Mouse (Mus musculus) hindbrain, embryonic 16.5 days (tissue): ENCODE measurements at regions not wholly inside any gene's neighbourhood (a gene's known extent, or its start where the extent isn't known, plus 50 kb on each side); places are given as distances from the start of the nearest gene placed in this dataset.

Source experiments
- ATAC-seq: fragments of 200-750 bp; cut with Nextera tagmentation; 2 replicates; pipeline ENCODE4 v1.8.0; 2017; ENCODE audit warnings: moderate TSS enrichment, moderate library complexity
- H3K27ac ChIP-seq: fragments of 300-500 bp; sonication (generic); 2 replicates; pipeline ENCODE4 v1.5.1; 2014; ENCODE audit warnings: low read depth, mild to moderate bottlenecking, control low read depth, low read length, moderate library complexity
- H3K27me3 ChIP-seq: fragments of 300-500 bp; sonication (generic); replicated peaks from 2 replicates; pipeline ENCODE4 v1.6.1; 2014; ENCODE audit warnings: low read length; ENCODE audit not compliant: control insufficient read depth, insufficient read depth
- H3K36me3 ChIP-seq: fragments of 300-500 bp; sonication (generic); 2 replicates; pipeline ENCODE4 v1.6.1; 2014; ENCODE audit warnings: mild to moderate bottlenecking, low read length, moderate library complexity, mixed read lengths; ENCODE audit not compliant: control insufficient read depth, insufficient read depth
- H3K4me1 ChIP-seq: fragments of 300-500 bp; sonication (generic); 2 replicates; pipeline ENCODE4 v1.6.1; 2014; ENCODE audit warnings: low read depth, low read length; ENCODE audit not compliant: control insufficient read depth, insufficient read depth
- H3K4me2 ChIP-seq: fragments of 300-500 bp; sonication (generic); 2 replicates; pipeline ENCODE4 v1.6.1; 2014; ENCODE audit warnings: mild to moderate bottlenecking, low read length, control low read depth, moderate library complexity
- H3K4me3 ChIP-seq: fragments of 300-500 bp; sonication (generic); 2 replicates; pipeline ENCODE4 v1.5.1; 2014; ENCODE audit warnings: mild to moderate bottlenecking, low read length, control low read depth, moderate library complexity
- H3K9ac ChIP-seq: fragments of 300-500 bp; sonication (generic); 2 replicates; pipeline ENCODE4 v1.6.1; 2014; ENCODE audit warnings: low read depth, mild to moderate bottlenecking, control low read depth, low read length, moderate library complexity
- H3K9me3 ChIP-seq: fragments of 300-500 bp; sonication (generic); 2 replicates; pipeline ENCODE4 v1.6.1; 2014; ENCODE audit warnings: mild to moderate bottlenecking, low read length, moderate library complexity; ENCODE audit not compliant: control insufficient read depth
- WGBS: fragments of 180-500 bp; shearing (Covaris S2); extraction: QIAGEN DNeasy Blood & Tissue Kit; methylation state at CpG from one replicate; pipeline ENCODE4 v1.1.7; 2014; 5-methylcytosine and 5-hydroxymethylcytosine counted together

DNA sequence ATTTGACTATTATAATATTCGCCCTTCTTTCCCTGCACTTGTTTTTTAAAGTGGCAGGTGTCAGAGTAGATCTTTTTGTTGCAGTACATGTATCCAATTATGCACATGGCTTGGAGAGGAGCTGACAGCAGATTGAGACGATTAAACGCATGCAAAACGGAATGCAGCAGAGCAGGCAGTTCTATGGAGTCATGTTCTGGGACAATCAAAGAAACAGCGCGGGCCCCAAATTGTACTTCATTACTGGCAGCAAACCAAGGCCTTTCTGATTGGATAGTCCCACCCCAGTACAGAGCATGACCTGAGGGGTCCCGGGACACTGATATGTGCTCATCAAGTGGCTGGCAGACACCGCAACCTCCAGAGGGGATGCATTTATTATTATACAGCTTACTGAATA is 140.5 kb downstream of the Samd5 start:
- H3K36me3 ChIP-seq: no peaks in the 10 kb centered on the region
- WGBS: 42% methylated on average over 8 of the region's 8 CpGs
- H3K27ac ChIP-seq: no peak overlapping the region
- no peak overlapping the region for H3K4me2 ChIP-seq
- no peaks in the 10 kb centered on the region for H3K27me3 ChIP-seq
- H3K4me3 ChIP-seq: no peak overlapping the region
- peaks cover 2% of the 10 kb centered on the region for H3K4me1 ChIP-seq
- H3K9ac ChIP-seq: no peak overlapping the region
- H3K9me3 ChIP-seq: no peaks in the 10 kb centered on the region
- ATAC-seq: 0 out of 2 replicates have a peak, but pooled peaks have one; percentile 34

DNA sequence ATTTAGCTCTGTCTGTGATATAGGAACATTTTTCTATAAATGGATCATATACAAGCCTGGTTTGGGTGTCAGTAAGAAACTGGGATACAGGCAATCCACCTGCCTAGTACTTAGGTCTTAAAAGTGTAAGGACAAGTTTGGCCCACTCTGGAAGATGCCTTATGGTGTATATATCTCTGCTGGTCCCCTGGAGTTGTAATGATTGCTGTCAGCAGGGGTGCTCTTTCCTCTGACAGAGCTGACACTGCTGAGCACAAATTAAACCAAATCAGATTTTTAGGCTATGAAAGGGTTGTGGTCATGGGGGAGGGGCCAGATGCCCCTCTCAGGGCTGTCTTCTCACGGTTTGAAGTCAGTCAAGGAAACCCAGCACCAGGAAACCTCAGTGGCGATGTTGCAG is 141.7 kb downstream of the Samd5 start:
- H3K9ac ChIP-seq: no peak overlapping the region
- no peaks in the 10 kb centered on the region for H3K36me3 ChIP-seq
- H3K27me3 ChIP-seq: no peaks in the 10 kb centered on the region
- 33% methylated on average over 2 of the region's 2 CpGs for WGBS
- no peak overlapping the region for H3K27ac ChIP-seq
- ATAC-seq: no peak
- peaks cover 2% of the 10 kb centered on the region for H3K4me1 ChIP-seq
- H3K4me3 ChIP-seq: no peak overlapping the region
- H3K9me3 ChIP-seq: no peaks in the 10 kb centered on the region
- H3K4me2 ChIP-seq: no peak overlapping the region

DNA sequence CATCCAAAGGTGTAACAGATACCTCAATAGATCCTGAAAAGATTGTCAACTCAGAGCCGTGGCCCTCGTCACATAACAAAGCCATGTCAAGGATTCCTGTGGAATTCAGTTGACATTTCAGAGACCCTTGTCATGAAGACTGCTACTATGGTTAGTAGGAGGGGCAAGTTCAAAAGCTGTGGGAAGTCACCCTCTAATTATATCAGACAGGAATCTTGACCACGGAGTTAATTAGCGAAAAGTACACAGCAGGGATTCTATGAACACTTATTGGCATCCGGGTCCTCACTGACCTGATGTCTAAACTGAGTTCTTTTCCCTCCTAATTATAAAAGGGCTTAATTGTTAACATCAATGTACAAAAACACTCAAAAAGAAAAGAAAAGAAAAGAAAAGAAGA is 143.1 kb downstream of the Samd5 start:
- Histone ChIP-seq H3K27me3 (no peaks in the 10 kb centered on the region), H3K4me2 (no peak overlapping the region), H3K9me3 (no peaks in the 10 kb centered on the region), H3K36me3 (no peaks in the 10 kb centered on the region), H3K27ac (no peak overlapping the region), H3K9ac (no peak overlapping the region), H3K4me3 (no peak overlapping the region), H3K4me1 (peaks cover 2% of the 10 kb centered on the region)
- 48% methylated on average over 5 of the region's 5 CpGs for WGBS
- ATAC-seq: no peak

DNA sequence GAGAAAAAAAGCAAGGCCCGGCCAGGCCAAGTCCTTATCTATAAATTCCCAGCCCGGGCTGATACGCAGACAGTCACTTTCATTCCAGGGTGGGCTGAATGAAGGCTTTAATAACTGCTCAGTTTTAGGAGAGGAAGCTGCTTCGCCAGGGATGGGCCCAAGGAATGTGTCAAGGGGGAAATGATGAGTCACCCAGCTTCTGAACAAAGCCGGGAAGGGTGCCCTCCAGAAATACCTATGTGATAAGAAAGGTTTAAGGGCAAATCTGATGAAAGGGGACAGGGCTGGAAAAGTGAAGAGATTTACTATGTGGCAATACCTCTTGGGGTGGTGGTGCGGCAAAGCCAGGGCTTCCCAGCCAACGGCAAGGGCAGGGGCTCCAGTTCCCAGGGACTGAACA is 145.6 kb downstream of the Samd5 start:
- H3K4me3 ChIP-seq: no peak overlapping the region
- no peaks in the 10 kb centered on the region for H3K36me3 ChIP-seq
- no peaks in the 10 kb centered on the region for H3K27me3 ChIP-seq
- no peak overlapping the region for H3K27ac ChIP-seq
- H3K4me1 ChIP-seq: no peaks in the 10 kb centered on the region; the same call in 1 of the 2 replicates
- WGBS: 69% methylated on average over 7 of the region's 7 CpGs
- H3K4me2 ChIP-seq: no peak overlapping the region
- ATAC-seq: no peak
- no peak overlapping the region for H3K9ac ChIP-seq
- H3K9me3 ChIP-seq: no peaks in the 10 kb centered on the region

DNA sequence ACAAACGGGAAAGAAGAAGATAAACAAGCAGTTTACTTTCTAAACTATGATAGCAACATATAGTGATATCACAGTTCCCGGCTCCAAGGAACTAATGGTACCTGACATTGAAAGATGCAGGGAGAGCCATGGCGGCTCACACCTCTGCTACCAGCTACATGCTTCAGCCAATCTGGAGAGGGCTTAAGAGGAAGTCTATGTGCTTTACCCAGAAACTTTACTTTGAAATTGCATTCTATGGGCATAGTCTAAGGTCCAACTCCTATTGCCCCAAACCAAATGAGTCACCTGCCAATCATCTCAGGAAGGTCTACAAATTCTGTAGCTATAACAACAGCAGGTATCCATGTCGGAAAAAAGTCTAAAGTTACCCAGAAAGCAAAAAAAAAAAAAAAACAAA is 146.9 kb downstream of the Samd5 start:
- no peaks in the 10 kb centered on the region for H3K9me3 ChIP-seq
- WGBS: 83% methylated on average over 4 of the region's 4 CpGs
- no peak overlapping the region for H3K9ac ChIP-seq
- H3K27me3 ChIP-seq: no peaks in the 10 kb centered on the region
- ATAC-seq: no peak
- H3K4me2 ChIP-seq: no peak overlapping the region
- H3K4me3 ChIP-seq: no peak overlapping the region
- H3K36me3 ChIP-seq: no peaks in the 10 kb centered on the region
- H3K27ac ChIP-seq: no peak overlapping the region
- H3K4me1 ChIP-seq: no peaks in the 10 kb centered on the region

DNA sequence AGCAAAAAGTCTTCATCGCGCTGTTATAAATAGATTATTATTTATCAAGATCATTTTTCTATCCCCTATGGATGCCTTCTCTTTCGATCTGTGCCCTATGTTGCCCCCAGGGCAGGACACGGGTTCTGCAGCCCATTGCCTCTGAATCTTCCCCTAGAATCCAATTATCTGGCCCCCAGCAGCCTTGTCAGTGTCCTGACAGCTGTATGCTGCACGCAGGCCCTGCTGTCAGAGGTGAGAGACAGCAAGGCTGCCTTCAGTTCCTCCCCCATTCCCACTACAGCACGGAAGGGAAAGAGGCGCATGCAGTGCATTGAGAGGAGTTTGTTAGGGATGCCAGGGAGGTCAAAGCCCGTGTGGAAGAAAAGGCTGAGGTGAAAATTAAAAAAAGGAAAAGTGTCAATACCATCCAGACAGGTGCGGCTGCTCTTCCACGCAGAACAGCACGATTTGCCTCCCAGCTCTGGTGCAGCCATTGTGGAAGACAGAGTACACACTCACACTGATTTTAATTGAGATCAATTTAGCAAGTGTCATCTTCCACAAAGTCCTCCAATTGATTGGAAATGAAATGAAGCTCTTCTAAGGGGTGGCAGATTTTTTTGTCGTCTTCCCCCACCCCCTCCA is 165.1 kb downstream of the Samd5 start:
- H3K27ac ChIP-seq: no peak overlapping the region; the same call in 1 of the 2 replicates
- 42% methylated on average over 12 of the region's 12 CpGs for WGBS
- H3K4me3 ChIP-seq: no peak overlapping the region
- H3K4me2 ChIP-seq: peak overlapping the region; percentile 8
- no peaks in the 10 kb centered on the region for H3K27me3 ChIP-seq
- no peaks in the 10 kb centered on the region for H3K9me3 ChIP-seq
- peaks cover 3% of the 10 kb centered on the region for H3K4me1 ChIP-seq
- H3K36me3 ChIP-seq: no peaks in the 10 kb centered on the region
- 0 out of 2 replicates have a peak overlapping the region, but pooled peaks have one; percentile 21 for H3K9ac ChIP-seq
- ATAC-seq: peak; percentile 73

DNA sequence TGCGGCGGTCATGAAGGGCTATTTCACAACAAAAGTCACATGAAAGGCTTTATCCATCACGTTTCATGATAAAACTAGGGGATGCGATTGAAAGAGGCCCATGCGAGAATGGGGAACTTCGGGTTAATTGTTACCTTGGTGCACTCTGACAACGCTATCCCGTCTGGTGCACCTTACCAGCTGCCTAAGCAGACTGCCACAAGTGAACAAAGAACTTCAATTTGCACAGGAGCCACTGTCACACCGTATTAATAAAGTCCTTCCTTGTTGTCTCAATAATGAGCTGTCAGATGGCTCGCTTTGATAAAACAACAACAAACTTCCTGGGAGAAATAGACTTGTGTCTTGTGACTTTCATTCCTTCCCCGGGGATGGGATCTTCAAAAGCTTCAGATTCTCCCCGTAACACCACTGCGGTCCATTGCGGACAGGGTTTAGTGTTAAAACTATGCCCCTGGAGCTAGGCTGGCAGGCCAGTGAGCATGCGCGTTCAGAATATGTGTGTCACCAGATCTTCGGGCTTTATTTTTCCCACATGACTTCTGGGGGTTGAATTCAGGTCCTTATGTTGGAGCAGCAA is 165.8 kb downstream of the Samd5 start:
- H3K4me1 ChIP-seq: peaks cover 3% of the 10 kb centered on the region
- H3K4me2 ChIP-seq: peak overlapping the region; percentile 8; the same call in 1 of the 2 replicates
- no peak overlapping the region for H3K27ac ChIP-seq

DNA sequence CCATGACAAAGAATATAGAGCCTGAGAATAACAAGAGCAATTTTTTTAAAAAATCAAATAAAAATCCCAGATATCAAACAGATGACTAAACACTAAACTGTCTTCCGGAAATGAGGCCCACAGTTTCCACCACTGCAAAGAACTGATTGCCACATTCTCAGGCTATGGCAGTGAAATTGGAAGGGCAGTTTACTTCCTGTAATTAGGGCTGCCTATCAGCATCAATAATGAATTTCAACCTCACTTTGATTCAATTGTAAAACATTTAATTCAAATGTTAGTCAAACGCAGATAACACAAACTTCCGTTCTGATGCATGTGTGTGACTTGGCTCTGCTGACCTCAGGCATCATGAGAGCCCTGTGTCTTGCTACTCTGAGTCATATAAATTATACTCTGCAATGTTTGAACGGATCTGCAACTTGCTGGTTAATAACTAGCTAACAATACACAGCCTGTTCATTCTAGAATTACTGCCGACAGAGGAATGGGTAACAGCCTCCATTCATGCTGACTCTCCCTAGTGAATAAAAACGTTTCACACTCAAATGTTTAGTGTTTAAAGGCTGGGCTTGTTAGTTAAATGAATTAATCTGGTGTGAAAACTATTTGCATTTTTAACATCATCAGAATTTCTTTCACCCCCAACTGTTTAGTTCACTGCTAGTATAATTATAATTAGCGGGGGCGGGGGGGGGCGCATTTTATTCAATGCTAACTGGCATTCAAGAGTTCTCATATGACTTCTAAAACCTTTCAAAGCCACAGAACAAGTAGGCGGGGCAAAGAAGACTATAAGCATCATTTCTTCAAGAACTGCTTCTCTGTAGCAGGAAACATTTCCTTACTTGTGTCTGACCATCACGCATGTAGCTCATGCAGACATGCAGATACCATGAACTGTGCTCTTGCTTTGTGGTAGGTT is 171.2 kb downstream of the Samd5 start:
- Histone ChIP-seq H3K4me3 (no peak overlapping the region), H3K9ac (no peak overlapping the region), H3K4me1 (no peaks in the 10 kb centered on the region; the same call in 1 of the 2 replicates), H3K36me3 (no peaks in the 10 kb centered on the region), H3K4me2 (no peak overlapping the region), H3K9me3 (no peaks in the 10 kb centered on the region), H3K27me3 (no peaks in the 10 kb centered on the region), H3K27ac (no peak overlapping the region)
- 53% methylated on average over 11 of the region's 11 CpGs for WGBS
- ATAC-seq: no peak

More for the DNA sequence above, 165.8 kb downstream of the Samd5 start:
- H3K36me3 ChIP-seq: no peaks in the 10 kb centered on the region
- H3K9me3 ChIP-seq: no peaks in the 10 kb centered on the region
- ATAC-seq: 0 out of 2 replicates have a peak, but pooled peaks have one; percentile 13
- no peak overlapping the region for H3K9ac ChIP-seq
- no peaks in the 10 kb centered on the region for H3K27me3 ChIP-seq
- 64% methylated on average over 17 of the region's 17 CpGs for WGBS
- H3K4me3 ChIP-seq: no peak overlapping the region

DNA sequence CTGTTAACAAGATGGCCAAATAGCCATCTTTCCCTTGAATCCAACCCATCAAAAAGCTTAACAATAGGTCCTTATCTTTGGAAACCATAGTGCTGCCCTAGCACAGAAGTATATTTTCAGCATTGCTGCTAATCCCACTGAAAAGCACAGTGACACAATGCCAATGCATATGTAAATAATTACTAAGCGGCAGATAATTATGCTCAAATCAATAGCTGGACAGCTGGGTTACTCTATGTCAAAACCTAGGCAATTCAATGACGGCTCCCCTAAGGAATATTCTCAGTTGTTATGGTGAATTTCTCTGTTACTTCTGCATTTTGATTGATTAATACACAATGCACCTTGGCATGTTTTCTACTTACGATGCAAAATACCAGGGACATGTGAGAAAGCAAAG is 176.5 kb downstream of the Samd5 start:
- peaks cover 3% of the 10 kb centered on the region; the same call in 1 of the 2 replicates for H3K4me1 ChIP-seq
- H3K4me3 ChIP-seq: no peak overlapping the region
- H3K9me3 ChIP-seq: no peaks in the 10 kb centered on the region
- no peaks in the 10 kb centered on the region for H3K27me3 ChIP-seq
- no peaks in the 10 kb centered on the region for H3K36me3 ChIP-seq
- WGBS: 36% methylated on average over 3 of the region's 3 CpGs
- H3K9ac ChIP-seq: no peak overlapping the region
- H3K4me2 ChIP-seq: no peak overlapping the region
- H3K27ac ChIP-seq: no peak overlapping the region
- no peak for ATAC-seq
